Mouse (Mus musculus) liver, embryonic 11.5 days (tissue): ENCODE measurements at regions not wholly inside any gene's neighbourhood (a gene's known extent, or its start where the extent isn't known, plus 50 kb on each side); places are given as distances from the start of the nearest gene placed in this dataset.
A peak's percentile ranks its signal among the peaks of the same experiment; 100 is the strongest.

Source experiments
- ATAC-seq: fragments of 200-750 bp; cut with Nextera tagmentation; replicated peaks from 2 replicates; pipeline ENCODE4 v1.8.0; 2017; ENCODE audit warnings: moderate number of reproducible peaks, mild to moderate bottlenecking, moderate TSS enrichment, moderate library complexity; ENCODE audit not compliant: low FRiP score
- DNase-seq: peaks from one replicate; pipeline ENCODE4 v3.0.0-alpha.2; 2017; ENCODE audit warnings: low spot score
- H3K27ac ChIP-seq: fragments of 300-500 bp; sonication (generic); 2 replicates; pipeline ENCODE4 v1.5.1; 2014; ENCODE audit warnings: mild to moderate bottlenecking, low read depth, low read length, control low read depth
- H3K27me3 ChIP-seq: fragments of 300-500 bp; sonication (generic); replicated peaks from 2 replicates; pipeline ENCODE4 v1.6.1; 2014; ENCODE audit warnings: low read length, mixed read lengths; ENCODE audit not compliant: control insufficient read depth, insufficient read depth
- H3K36me3 ChIP-seq: fragments of 300-500 bp; sonication (generic); 2 replicates; pipeline ENCODE4 v1.6.1; 2014; ENCODE audit warnings: mild to moderate bottlenecking, low read length, moderate library complexity, mixed read lengths; ENCODE audit not compliant: control insufficient read depth, insufficient read depth
- H3K4me1 ChIP-seq: fragments of 300-500 bp; sonication (generic); replicated peaks from 2 replicates; pipeline ENCODE4 v1.6.1; 2014; ENCODE audit warnings: low read length, mixed read lengths; ENCODE audit not compliant: control insufficient read depth, insufficient read depth
- H3K4me2 ChIP-seq: fragments of 300-500 bp; sonication (generic); 2 replicates; pipeline ENCODE4 v1.6.1; 2014; ENCODE audit warnings: mild to moderate bottlenecking, control low read depth, moderate library complexity
- H3K4me3 ChIP-seq: fragments of 300-500 bp; sonication (generic); 2 replicates; pipeline ENCODE4 v1.5.1; 2014; ENCODE audit warnings: low read depth, low read length, control low read depth
- H3K9ac ChIP-seq: fragments of 300-500 bp; sonication (generic); 2 replicates; pipeline ENCODE4 v1.6.1; 2014; ENCODE audit warnings: low read depth, low read length, control low read depth
- H3K9me3 ChIP-seq: fragments of 300-500 bp; sonication (generic); 2 replicates; pipeline ENCODE4 v1.6.1; 2016; ENCODE audit warnings: low read length, inconsistent platforms, mixed read lengths; ENCODE audit not compliant: control insufficient read depth
- WGBS: fragments of 180-500 bp; shearing (Covaris S2); extraction: QIAGEN DNeasy Blood & Tissue Kit; methylation state at CpG from one replicate; pipeline ENCODE4 v1.1.7; 2014; 5-methylcytosine and 5-hydroxymethylcytosine counted together

- no peaks in the 10 kb centered on the region; the same call in 1 of the 2 replicates for H3K36me3 ChIP-seq
- H3K9ac ChIP-seq = no peak overlapping the region
- ATAC-seq (no peak), DNase-seq (no peak)
- H3K4me2 ChIP-seq = no peak overlapping the region
- H3K4me1 ChIP-seq = no peaks in the 10 kb centered on the region
- peaks cover 6% of the 10 kb centered on the region for H3K27me3 ChIP-seq
- H3K4me3 ChIP-seq = no peak overlapping the region
- no peak overlapping the region for H3K27ac ChIP-seq
- 72% methylated on average over 11 of the region's 11 CpGs for WGBS
- peaks cover 2% of the 10 kb centered on the region; the same call in 1 of the 2 replicates for H3K9me3 ChIP-seq
Measured at GRCm38 (mm10) chr5:119567639-119568038, 102.8 kb upstream of the Tbx3 start.

- no peak overlapping the region for H3K4me3 ChIP-seq
- peaks cover 10% of the 10 kb centered on the region; the same call in 1 of the 2 replicates for H3K9me3 ChIP-seq
- DNase-seq (no peak), ATAC-seq (no peak)
- H3K9ac ChIP-seq = no peak overlapping the region
- no peaks in the 10 kb centered on the region for H3K27me3 ChIP-seq
- no peak overlapping the region for H3K27ac ChIP-seq
- no peak overlapping the region for H3K4me2 ChIP-seq
- no peaks in the 10 kb centered on the region for H3K4me1 ChIP-seq
- H3K36me3 ChIP-seq = no peaks in the 10 kb centered on the region; the same call in 1 of the 2 replicates
- WGBS = 46% methylated on average over 8 of the region's 8 CpGs
Measured at GRCm38 (mm10) chr5:119570054-119570453, 100.4 kb upstream of the Tbx3 start.

GRCm38 (mm10) chr5:119571644-119572043 lies 98.8 kb upstream of the Tbx3 start:
- 93% methylated on average over 3 of the region's 3 CpGs for WGBS

GRCm38 (mm10) chr5:119575124-119575523 lies 95.3 kb upstream of the Tbx3 start:
- Histone ChIP-seq H3K27me3 (no peaks in the 10 kb centered on the region), H3K9ac (no peak overlapping the region), H3K9me3 (peaks cover 10% of the 10 kb centered on the region; the same call in 1 of the 2 replicates), H3K4me3 (no peak overlapping the region), H3K27ac (peak overlapping the region; percentile 19; the same call in 1 of the 2 replicates), H3K36me3 (no peaks in the 10 kb centered on the region; the same call in 1 of the 2 replicates), H3K4me1 (no peaks in the 10 kb centered on the region), H3K4me2 (no peak overlapping the region)
- 15% methylated on average over 14 of the region's 14 CpGs for WGBS
- ATAC-seq (0 out of 2 replicates have a peak, but pooled peaks have one; percentile 29), DNase-seq (peak; percentile 48)

More at GRCm38 (mm10) chr5:119571644-119572043, 98.8 kb upstream of the Tbx3 start:
- ATAC-seq (no peak), DNase-seq (no peak)
- Histone ChIP-seq H3K4me2 (no peak overlapping the region), H3K4me1 (no peaks in the 10 kb centered on the region), H3K9me3 (peaks cover 10% of the 10 kb centered on the region; the same call in 1 of the 2 replicates), H3K27me3 (no peaks in the 10 kb centered on the region), H3K36me3 (no peaks in the 10 kb centered on the region; the same call in 1 of the 2 replicates), H3K9ac (no peak overlapping the region), H3K4me3 (no peak overlapping the region), H3K27ac (no peak overlapping the region)

- H3K36me3 ChIP-seq = no peaks in the 10 kb centered on the region
- ATAC-seq = no peak
- H3K9ac ChIP-seq = no peak overlapping the region
- WGBS = 76% methylated on average over 2 of the region's 2 CpGs
- no peaks in the 10 kb centered on the region for H3K9me3 ChIP-seq
- H3K4me2 ChIP-seq = no peak overlapping the region
- no peak overlapping the region for H3K27ac ChIP-seq
- no peaks in the 10 kb centered on the region for H3K4me1 ChIP-seq
- no peak for DNase-seq
- H3K4me3 ChIP-seq = no peak overlapping the region
- H3K27me3 ChIP-seq = no peaks in the 10 kb centered on the region
Measured at GRCm38 (mm10) chr5:119579288-119579687, 91.2 kb upstream of the Tbx3 start.

DNA sequence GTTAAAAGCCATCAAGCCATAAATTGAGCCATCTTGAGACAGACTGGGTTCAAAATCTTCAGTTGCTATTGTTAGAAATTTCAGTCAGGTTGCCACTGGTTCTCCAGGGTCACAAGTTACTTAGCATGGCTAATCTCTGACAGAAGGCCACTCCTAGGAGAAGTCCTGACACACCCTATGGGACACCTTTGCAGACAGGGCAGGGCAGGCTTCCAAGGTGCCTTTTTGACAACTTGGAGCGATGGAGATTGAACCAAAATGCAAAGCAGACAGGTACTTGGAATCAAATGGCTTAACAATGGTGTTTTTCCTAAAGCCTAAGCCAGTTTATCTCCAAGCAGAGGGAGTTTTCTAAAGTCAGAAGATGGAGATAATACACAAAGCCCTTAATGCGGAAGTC lies 90.7 kb upstream of the Tbx3 start:
- Histone ChIP-seq H3K9ac (no peak overlapping the region), H3K4me2 (no peak overlapping the region), H3K27ac (no peak overlapping the region), H3K27me3 (no peaks in the 10 kb centered on the region), H3K36me3 (no peaks in the 10 kb centered on the region), H3K4me1 (no peaks in the 10 kb centered on the region), H3K4me3 (no peak overlapping the region), H3K9me3 (no peaks in the 10 kb centered on the region)
- WGBS = 52% methylated on average over 2 of the region's 2 CpGs
- ATAC-seq = no peak
- no peak for DNase-seq

- Histone ChIP-seq H3K27ac (no peak overlapping the region), H3K9me3 (no peaks in the 10 kb centered on the region)
- ATAC-seq = no peak
Measured at GRCm38 (mm10) chr5:119580395-119580794, 90.1 kb upstream of the Tbx3 start.

DNA sequence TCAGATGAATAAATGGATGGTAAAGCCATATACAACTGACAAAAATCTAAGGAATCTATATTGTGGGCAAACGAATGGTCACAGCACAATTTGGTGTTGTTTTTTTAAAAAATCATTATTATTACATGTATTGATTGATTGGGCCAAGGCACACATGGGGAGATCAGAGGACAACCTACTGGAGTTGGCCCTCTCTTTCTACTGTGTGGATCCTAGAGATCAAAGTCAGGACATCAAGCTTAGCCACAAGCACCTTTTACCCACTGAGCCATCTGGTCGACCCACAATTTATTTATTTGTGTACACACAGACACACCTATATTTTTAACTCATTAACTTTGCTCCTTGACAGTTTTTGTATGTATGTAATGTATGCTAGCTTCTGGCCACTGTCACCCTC lies 89.7 kb upstream of the Tbx3 start:
- WGBS = 51% methylated on average over 2 of the region's 2 CpGs
- H3K9ac ChIP-seq = no peak overlapping the region

More at GRCm38 (mm10) chr5:119580395-119580794, 90.1 kb upstream of the Tbx3 start:
- Histone ChIP-seq H3K4me1 (no peaks in the 10 kb centered on the region), H3K27me3 (no peaks in the 10 kb centered on the region), H3K4me3 (no peak overlapping the region), H3K36me3 (no peaks in the 10 kb centered on the region), H3K9ac (no peak overlapping the region), H3K4me2 (no peak overlapping the region)
- WGBS = 29% methylated on average over 6 of the region's 6 CpGs
- DNase-seq = no peak

GRCm38 (mm10) chr5:119584389-119584788 lies 86.1 kb upstream of the Tbx3 start:
- ATAC-seq (no peak), DNase-seq (no peak)
- Histone ChIP-seq H3K4me1 (no peaks in the 10 kb centered on the region; the same call in 1 of the 2 replicates), H3K9me3 (no peaks in the 10 kb centered on the region), H3K27ac (no peak overlapping the region), H3K27me3 (peaks cover 4% of the 10 kb centered on the region; the same call in 1 of the 2 replicates), H3K9ac (no peak overlapping the region), H3K4me2 (no peak overlapping the region), H3K36me3 (no peaks in the 10 kb centered on the region), H3K4me3 (no peak overlapping the region)
- 57% methylated on average over 2 of the region's 2 CpGs for WGBS

More for the DNA sequence above, 89.7 kb upstream of the Tbx3 start:
- no peak for DNase-seq
- no peak for ATAC-seq
- Histone ChIP-seq H3K4me2 (no peak overlapping the region), H3K36me3 (no peaks in the 10 kb centered on the region), H3K27ac (no peak overlapping the region; the same call in 1 of the 2 replicates), H3K27me3 (no peaks in the 10 kb centered on the region), H3K9me3 (no peaks in the 10 kb centered on the region), H3K4me3 (no peak overlapping the region), H3K4me1 (no peaks in the 10 kb centered on the region)
